Mouse (Mus musculus): ENCODE measurements around the gene Rae1.

DNA sequence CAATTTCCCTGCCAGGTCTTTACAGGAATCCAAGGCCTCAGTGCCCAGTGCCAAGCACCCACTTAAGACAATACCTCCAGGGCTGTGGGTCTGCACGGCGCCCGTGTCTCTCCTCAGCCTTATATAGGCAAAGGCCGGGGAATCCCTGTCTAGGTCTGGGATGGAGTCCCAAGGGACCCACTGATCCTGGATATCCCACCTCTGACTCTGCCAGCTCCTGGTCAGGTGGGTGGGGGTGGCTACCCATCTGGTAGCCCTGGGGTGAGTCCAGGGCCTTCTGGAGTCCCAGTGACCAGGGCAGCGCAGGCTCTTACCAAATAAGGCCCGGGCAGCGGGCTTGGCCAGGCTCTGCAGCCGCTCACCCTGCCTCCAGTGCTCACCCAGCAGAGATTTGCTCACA, 53.0 kb downstream of the Rae1 start:
- no peak for TF ChIP-seq GATA1 (IDR thresholded peaks at IDR 0.05; ENCODE audit: borderline replicate concordance, low read length)
- TF ChIP-seq FLI1 (IDR thresholded peaks at IDR 0.05; ENCODE audit: low read length), result no peak

Data from megakaryocyte, embryonic 14.5 days (primary cell).